Mouse (Mus musculus) urinary bladder, adult 18-20 months (tissue): ENCODE measurements around the gene Ccdc88b.
"Not testable (repeated sequence)": the region's sequence is repeated elsewhere in the genome, so short reads cannot be mapped to it uniquely, and the experiment has no call there.

Experiments
- DNase-seq, 2 experiments: peaks; one replicate each; pipeline ENCODE4 v3.0.0; 2022; ENCODE audit warnings: low spot score in 2 of 2, mixed read lengths in 2 of 2

Gene Ccdc88b

GRCm38 (mm10) chr19:6858031-6858430, at the start of gene Ccdc88b:
Gene Ccdc88b, minus strand, starts transcription at chr19:6858211.
- DNase-seq = no peak

- no peak for DNase-seq
Measured at GRCm38 (mm10) chr19:6907094-6907493, 49.1 kb upstream of the Ccdc88b start.

GRCm38 (mm10) chr19:6906199-6906598, 48.2 kb upstream of the Ccdc88b start:
- no peak for DNase-seq

- DNase-seq = no peak
Measured at GRCm38 (mm10) chr19:6905498-6906159, 47.6 kb upstream of the Ccdc88b start.

GRCm38 (mm10) chr19:6904846-6905245, 46.8 kb upstream of the Ccdc88b start:
- no peak for DNase-seq

GRCm38 (mm10) chr19:6903031-6903430, 45.0 kb upstream of the Ccdc88b start:
- DNase-seq = no peak

GRCm38 (mm10) chr19:6899641-6900040, 41.6 kb upstream of the Ccdc88b start:
- no peak for DNase-seq

GRCm38 (mm10) chr19:6895608-6896305, 37.7 kb upstream of the Ccdc88b start:
- DNase-seq = not testable (repeated sequence)

GRCm38 (mm10) chr19:6893731-6894451, 35.9 kb upstream of the Ccdc88b start:
- peak in 1 of 2 experiments; percentile 45 for DNase-seq

GRCm38 (mm10) chr19:6892512-6892911, 34.5 kb upstream of the Ccdc88b start:
- peak; percentile 44 to 70 for DNase-seq

GRCm38 (mm10) chr19:6877965-6878364, 20.0 kb upstream of the Ccdc88b start:
- no peak for DNase-seq

- no peak for DNase-seq
Measured at GRCm38 (mm10) chr19:6876799-6877198, 18.8 kb upstream of the Ccdc88b start.

GRCm38 (mm10) chr19:6875834-6876233, 17.8 kb upstream of the Ccdc88b start:
- DNase-seq = no peak

- no peak for DNase-seq
Measured at GRCm38 (mm10) chr19:6874257-6874656, 16.2 kb upstream of the Ccdc88b start.

- DNase-seq = no peak
Measured at GRCm38 (mm10) chr19:6872701-6873100, 14.7 kb upstream of the Ccdc88b start.

- DNase-seq = peak in 1 of 2 experiments; percentile 34
Measured at GRCm38 (mm10) chr19:6871574-6872271, 13.7 kb upstream of the Ccdc88b start.

- peak; percentile 35 to 47 for DNase-seq
Measured at GRCm38 (mm10) chr19:6869355-6869754, 11.3 kb upstream of the Ccdc88b start.

GRCm38 (mm10) chr19:6861451-6861850, 3.4 kb upstream of the Ccdc88b start:
- no peak for DNase-seq

GRCm38 (mm10) chr19:6860706-6861105, 2.7 kb upstream of the Ccdc88b start:
- DNase-seq = no peak

- no peak for DNase-seq
Measured at GRCm38 (mm10) chr19:6859971-6860370, 2.0 kb upstream of the Ccdc88b start.

GRCm38 (mm10) chr19:6859032-6859651, 1.1 kb upstream of the Ccdc88b start:
- no peak for DNase-seq
